Mouse (Mus musculus) adrenal gland, adult 2 months (tissue): ENCODE results near the gene Gm42715. TPM values are rescaled to one million over a fixed set of nuclear protein-coding genes. Genes with fewer than 3 reads are reported as not detected.
"Not testable (repeated sequence)": the region's sequence is repeated elsewhere in the genome, so short reads cannot be mapped to it uniquely, and the experiment has no call there.

ENCODE experiments used
- DNase-seq: peaks from one replicate; pipeline ENCODE4 v3.0.0; 2021
- long read RNA-seq: library from polyadenylated mRNA; stranded (forward); transcript quantifications from one replicate; pipeline ENCODE4 v2.0.0, GENCODE M21; 2021
- polyA plus RNA-seq: library from polyadenylated mRNA; depleted of rRNA; stranded (reverse); fragments of >200 nt; gene quantifications from 2 replicates; pipeline ENCODE4 v1.2.3, GENCODE M21; 2012; rRNA removed
- total RNA-seq, 2 experiments: library from RNA; stranded (reverse); gene quantifications; 2 replicates each; pipeline ENCODE4 v1.2.3; 2021

Gene Gm42715
- total RNA-seq (10 to 100 TPM; 19.1 to 19.7 TPM), polyA plus RNA-seq (4.0 and 6.7 TPM in 2 replicates)
- long read RNA-seq, partial matches to known transcripts, result 0 of 1 reads
- long read RNA-seq, other reads (novel, unspliced or antisense), result 1 of 1 reads

GRCm38 (mm10) chr7:127519284-127519683, at the start of gene Gm42715:
Gene Gm42715, plus strand, starts transcription at chr7:127519584.
- DNase-seq, result no peak

- DNase-seq, result peak; percentile 52
Observed at GRCm38 (mm10) chr7:127470011-127470715, 49.2 kb upstream of the Gm42715 start.

GRCm38 (mm10) chr7:127470743-127471645, 48.4 kb upstream of the Gm42715 start:
- peak; percentile 94 for DNase-seq

DNA sequence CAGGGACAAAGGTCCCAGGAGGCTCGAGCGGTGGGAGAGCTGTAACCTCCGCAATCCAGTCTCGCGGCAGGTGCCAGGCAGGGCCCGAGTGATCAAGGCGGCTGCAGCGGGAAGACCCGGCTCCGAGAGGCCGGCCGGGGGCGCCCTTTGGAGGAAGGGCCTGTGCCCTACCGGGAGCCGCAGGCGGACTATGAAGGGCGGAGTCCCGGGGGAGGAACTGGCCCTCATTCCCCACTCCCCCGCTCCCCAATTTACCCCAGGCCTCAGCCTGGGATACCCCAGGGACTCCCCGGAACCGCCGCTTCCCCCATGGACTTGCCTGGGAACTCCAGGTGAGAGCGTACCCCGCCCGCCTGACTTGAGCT, 47.8 kb upstream of the Gm42715 start:
- peak; percentile 79 for DNase-seq

- DNase-seq, result no peak
Observed at GRCm38 (mm10) chr7:127472060-127472459, 47.3 kb upstream of the Gm42715 start.

- no peak for DNase-seq
Observed at GRCm38 (mm10) chr7:127473705-127474104, 45.7 kb upstream of the Gm42715 start.

DNA sequence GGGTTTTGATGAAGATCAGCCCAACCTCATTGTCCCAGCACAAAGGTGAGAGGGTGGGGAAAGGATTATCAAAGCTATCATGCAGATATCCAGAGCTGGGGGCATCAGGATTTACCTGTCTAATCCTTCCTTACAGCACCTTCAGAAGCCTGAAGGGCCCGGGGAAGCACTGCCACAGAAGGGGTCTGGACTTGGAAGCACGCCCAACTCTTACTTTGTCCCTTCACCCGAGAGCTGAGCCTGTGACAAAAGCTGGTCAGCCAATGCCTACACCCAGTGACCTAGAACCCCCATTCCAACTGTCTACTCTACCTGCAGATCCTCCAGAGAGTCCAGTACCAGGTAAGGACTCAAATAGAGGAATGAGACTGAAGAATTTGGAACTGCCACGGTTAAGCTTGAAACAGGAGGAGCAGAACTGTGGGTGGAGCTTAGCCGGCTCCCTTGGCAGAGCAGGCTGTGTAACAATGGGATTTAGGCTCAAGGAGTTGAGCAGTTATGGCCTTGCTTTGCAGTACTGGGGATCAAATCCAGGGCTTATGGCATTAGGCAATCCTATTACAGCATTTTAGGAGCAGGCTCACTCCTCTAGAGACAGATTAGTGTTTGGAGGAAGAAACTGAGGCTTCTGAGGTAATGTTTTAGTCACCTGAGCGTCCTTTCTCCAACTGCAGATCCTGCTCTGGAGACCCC, 44.9 kb upstream of the Gm42715 start:
- no peak for DNase-seq

GRCm38 (mm10) chr7:127475186-127475740, 44.1 kb upstream of the Gm42715 start:
- no peak for DNase-seq

- DNase-seq, result no peak
Observed at GRCm38 (mm10) chr7:127476336-127476735, 43.0 kb upstream of the Gm42715 start.

- DNase-seq, result no peak
Observed at GRCm38 (mm10) chr7:127476855-127477254, 42.5 kb upstream of the Gm42715 start.

- peak; percentile 99 for DNase-seq
Observed at GRCm38 (mm10) chr7:127477687-127478634, 41.4 kb upstream of the Gm42715 start.

DNA sequence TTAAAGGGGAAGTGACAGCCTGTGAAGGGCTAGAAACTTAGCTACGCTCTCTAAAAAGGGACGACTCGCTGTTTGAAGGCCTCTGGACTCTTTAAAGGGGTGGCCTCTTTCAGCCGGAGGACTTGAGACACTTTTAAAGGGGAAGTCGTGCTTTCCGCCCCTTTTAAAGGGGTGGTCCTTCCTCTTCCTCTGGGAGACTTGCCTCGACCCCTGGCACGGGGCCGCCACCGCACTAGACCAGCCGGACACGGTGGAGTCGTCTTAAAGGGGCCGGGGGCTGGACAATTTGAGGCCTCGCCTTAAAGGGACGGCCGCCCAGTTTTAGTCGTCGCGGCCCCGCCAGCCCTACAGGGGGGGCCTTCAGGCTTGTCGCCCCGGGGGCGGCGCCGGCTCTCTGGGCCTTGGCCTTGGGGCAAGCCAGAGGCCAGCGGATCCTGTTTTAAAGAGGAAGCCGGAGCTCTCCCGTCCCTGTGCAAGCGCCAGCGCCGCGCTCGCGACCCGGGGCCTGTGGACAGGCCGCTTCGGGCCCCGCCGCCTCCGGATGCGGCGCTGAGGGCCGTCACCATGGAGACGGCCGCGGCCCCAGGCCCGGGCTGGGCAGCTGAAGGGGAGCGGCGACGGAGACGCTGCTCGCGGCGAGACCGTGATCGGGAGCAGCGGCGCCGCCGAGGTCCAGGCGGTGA, 40.6 kb upstream of the Gm42715 start, which contains the start of gene Fbrs:
Gene Fbrs, plus strand, starts transcription at position 565 of the 683 bp plus-strand sequence.
- peak; percentile 98 for DNase-seq

DNA sequence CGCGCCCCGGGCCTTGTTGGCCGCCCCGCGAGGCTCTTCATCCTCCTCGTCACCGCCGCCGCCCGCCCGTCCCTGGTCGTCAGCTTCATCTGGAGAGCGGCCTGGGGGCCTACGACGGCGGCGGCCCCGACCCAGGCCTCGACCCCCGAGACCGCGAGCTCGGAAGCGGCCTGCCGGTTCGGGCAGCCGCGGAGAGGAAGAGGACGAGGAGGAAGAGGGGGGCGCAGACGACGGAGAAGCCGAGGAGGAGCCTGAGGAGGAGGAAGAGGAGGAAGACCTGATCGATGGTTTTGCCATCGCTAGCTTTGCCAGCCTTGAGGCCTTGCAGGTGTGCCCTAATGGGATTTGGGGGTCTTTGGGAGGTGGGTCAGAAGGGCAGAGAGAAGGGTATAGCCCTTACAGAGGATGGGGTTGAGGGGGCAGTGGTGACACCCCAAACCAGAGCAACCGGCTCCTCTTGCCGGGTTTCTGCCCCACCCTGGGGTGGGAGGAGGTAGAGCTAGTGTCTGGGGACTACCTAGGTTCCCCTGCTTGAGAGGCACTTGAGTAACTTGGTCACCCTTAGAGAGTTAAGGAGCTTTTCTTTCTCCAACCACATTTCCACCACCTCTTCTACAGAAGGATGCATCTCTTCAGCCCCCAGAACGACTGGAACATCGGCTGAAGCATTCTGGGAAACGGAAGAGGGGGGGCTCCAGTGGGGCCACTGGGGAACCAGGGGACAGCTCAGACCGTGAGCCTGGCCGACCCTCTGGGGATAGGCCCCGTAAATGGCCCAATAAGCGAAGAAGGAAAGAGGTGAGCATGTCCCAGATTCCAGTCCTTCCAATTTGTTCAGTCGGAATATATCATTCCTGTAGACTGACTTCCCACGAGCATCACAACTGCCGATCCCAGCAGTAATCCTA, 39.8 kb upstream of the Gm42715 start:
- DNase-seq, result peak; percentile 41

DNA sequence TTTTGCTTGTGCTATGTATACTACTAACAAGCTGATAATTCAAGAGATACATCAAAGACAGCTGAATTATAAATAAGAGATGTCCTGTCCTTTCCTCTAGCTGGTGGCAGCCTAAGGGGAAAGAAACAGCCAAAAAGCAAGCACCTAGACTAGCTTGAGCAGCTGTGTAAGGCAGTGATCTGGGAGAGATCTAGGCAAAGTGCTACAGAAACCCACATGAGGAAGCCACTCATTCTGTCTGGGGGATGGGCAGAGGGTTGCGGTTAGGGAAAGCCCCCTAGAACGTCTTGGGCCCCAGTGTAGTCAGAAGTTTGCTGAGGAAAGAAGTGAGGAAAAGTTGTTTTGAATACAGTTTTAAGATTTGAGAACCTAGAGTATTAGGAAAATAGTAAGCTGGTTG, 39.1 kb upstream of the Gm42715 start:
- DNase-seq, result no peak

DNA sequence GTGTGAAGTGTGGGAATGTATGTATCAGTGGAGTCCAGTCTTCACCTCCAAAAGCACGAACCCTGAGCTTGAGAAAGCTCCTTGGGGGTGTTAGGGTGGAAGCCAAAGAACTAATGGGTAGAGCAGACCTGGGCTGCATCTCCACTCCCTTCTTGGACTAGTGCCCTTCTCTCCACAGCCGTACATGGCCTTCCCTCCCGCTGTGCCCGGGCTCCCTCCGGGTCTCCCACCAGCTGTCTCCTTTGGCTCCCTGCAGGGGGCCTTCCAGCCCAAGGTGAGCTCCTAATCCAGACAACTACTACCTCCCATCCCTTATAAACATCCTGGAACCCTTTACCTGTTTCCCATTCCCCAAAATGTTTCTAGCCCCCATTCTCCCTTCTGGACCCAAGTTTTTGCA, 34.0 kb upstream of the Gm42715 start:
- no peak for DNase-seq

- not testable (repeated sequence) for DNase-seq
Observed at GRCm38 (mm10) chr7:127488364-127488763, 31.0 kb upstream of the Gm42715 start.

GRCm38 (mm10) chr7:127489982-127490381, 29.4 kb upstream of the Gm42715 start:
- DNase-seq, result no peak

DNA sequence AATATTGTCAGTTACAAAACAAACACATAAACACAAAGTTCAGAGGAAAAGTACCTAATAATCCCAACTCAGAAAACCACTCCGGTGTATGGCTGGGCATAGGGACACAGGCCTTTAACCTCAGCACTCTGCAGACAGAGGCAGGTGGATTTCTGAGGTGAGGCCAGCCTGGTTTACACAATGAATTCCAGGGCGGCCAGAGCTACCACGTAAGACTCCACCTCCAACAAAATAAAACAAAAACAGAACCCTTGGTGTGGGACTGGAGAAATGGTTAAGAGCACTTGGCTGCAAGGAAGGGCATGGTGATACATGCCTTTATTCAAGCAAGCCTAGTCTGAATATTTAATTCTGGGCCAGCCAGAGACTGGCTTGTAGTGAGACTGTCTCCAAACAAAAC, 27.5 kb upstream of the Gm42715 start:
- no peak for DNase-seq

GRCm38 (mm10) chr7:127494648-127495047, 24.7 kb upstream of the Gm42715 start:
- no peak for DNase-seq
